Mouse (Mus musculus): ENCODE results near the gene Lamtor1.

GRCm38 (mm10) chr7:101954163-101954562 lies 48.5 kb downstream of the Lamtor1 start:
- TF ChIP-seq CTCF (IDR thresholded peaks at IDR 0.05; ENCODE audit: borderline replicate concordance, extremely low read depth, insufficient read depth, insufficient read length) (no peak), POLR2A (IDR thresholded peaks at IDR 0.05; ENCODE audit: borderline replicate concordance, extremely low read depth, insufficient read depth, insufficient read length, poor library complexity, severe bottlenecking) (no peak)
